Mouse (Mus musculus): Measurements from ENCODE around the gene Mcf2. TPM values are rescaled to one million over a fixed set of nuclear protein-coding genes. Genes with fewer than 3 reads are reported as not detected.
A peak's percentile ranks its signal among the peaks of the same experiment; 100 is the strongest.

The Mcf2 gene
- polyA plus RNA-seq (2015; fragmentation: Nextera tagmentation; extraction: Ambion mirVana), result not detected in 2 replicates

GRCm38 (mm10) chrX:60178744-60179458, at the start of gene Mcf2:
TSS of gene Mcf2 (minus strand) at chrX:60179089.
- WGBS (ENCODE audit: insufficient replicate concordance), result 12% methylated on average over 25 of the region's 28 CpGs
- no peak within 1 kb of the TSS; the same call in 1 of the 2 replicates for H3K4me3 ChIP-seq (replicated peaks)
- H3K27ac ChIP-seq, result no peak within 1 kb of the TSS
- H3K4me1 ChIP-seq (replicated peaks), result no peaks in the 10 kb centered on the region
- peaks cover 33% of the 10 kb centered on the region for H3K27me3 ChIP-seq
- no peak for DNase-seq
- H3K9ac ChIP-seq, result no peak within 1 kb of the TSS
- no peaks in the 10 kb centered on the region for H3K9me3 ChIP-seq (replicated peaks)
- ATAC-seq (ENCODE audit: low read depth), result no peak
- no peaks in the 10 kb centered on the region for H3K36me3 ChIP-seq
- peak within 1 kb of the TSS; percentile 35 for H3K4me2 ChIP-seq

- no peak overlapping the region for H3K9ac ChIP-seq
- no peak for ATAC-seq (ENCODE audit: low read depth)
- no peak for DNase-seq
- 24% methylated on average over 1 of the region's 1 CpGs for WGBS (ENCODE audit: insufficient replicate concordance)
- H3K27me3 ChIP-seq, result no peaks in the 10 kb centered on the region
- H3K4me3 ChIP-seq (replicated peaks), result no peak overlapping the region
- no peaks in the 10 kb centered on the region for H3K9me3 ChIP-seq (replicated peaks)
- H3K27ac ChIP-seq, result no peak overlapping the region
- H3K36me3 ChIP-seq, result no peaks in the 10 kb centered on the region
- H3K4me2 ChIP-seq, result no peak overlapping the region
- no peaks in the 10 kb centered on the region for H3K4me1 ChIP-seq (replicated peaks)
Observed at GRCm38 (mm10) chrX:60187726-60188125, 8.8 kb upstream of the Mcf2 start.

GRCm38 (mm10) chrX:60182611-60183010, 3.7 kb upstream of the Mcf2 start:
- no peak overlapping the region for H3K4me2 ChIP-seq
- WGBS (ENCODE audit: insufficient replicate concordance), result 44% methylated on average over 3 of the region's 3 CpGs
- H3K27ac ChIP-seq, result no peak overlapping the region
- no peak for ATAC-seq (ENCODE audit: low read depth)
- no peaks in the 10 kb centered on the region for H3K9me3 ChIP-seq (replicated peaks)
- H3K36me3 ChIP-seq, result no peaks in the 10 kb centered on the region
- no peak overlapping the region for H3K9ac ChIP-seq
- no peak overlapping the region for H3K4me3 ChIP-seq (replicated peaks)
- no peaks in the 10 kb centered on the region for H3K4me1 ChIP-seq (replicated peaks)
- DNase-seq, result no peak
- H3K27me3 ChIP-seq, result peaks cover 21% of the 10 kb centered on the region

- peak overlapping the region; percentile 35 for H3K4me2 ChIP-seq
- ATAC-seq (ENCODE audit: low read depth), result no peak
Observed at GRCm38 (mm10) chrX:60178025-60178743, 705 bp downstream of the Mcf2 start.

GRCm38 (mm10) chrX:60170106-60170505, 8.8 kb downstream of the Mcf2 start:
- H3K9ac ChIP-seq, result no peak overlapping the region
- no peaks in the 10 kb centered on the region for H3K36me3 ChIP-seq
- H3K4me3 ChIP-seq (replicated peaks), result no peak overlapping the region
- H3K27ac ChIP-seq, result no peak overlapping the region
- H3K27me3 ChIP-seq, result no peaks in the 10 kb centered on the region
- H3K4me1 ChIP-seq (replicated peaks), result no peaks in the 10 kb centered on the region
- no peaks in the 10 kb centered on the region for H3K9me3 ChIP-seq (replicated peaks)
- DNase-seq (no peak), ATAC-seq (ENCODE audit: low read depth) (no peak)
- no peak overlapping the region for H3K4me2 ChIP-seq
- 70% methylated on average over 5 of the region's 5 CpGs for WGBS (ENCODE audit: insufficient replicate concordance)

More at GRCm38 (mm10) chrX:60178025-60178743, 705 bp downstream of the Mcf2 start:
- DNase-seq, result no peak
- Histone ChIP-seq H3K36me3 (no peaks in the 10 kb centered on the region), H3K27ac (no peak overlapping the region), H3K9ac (no peak overlapping the region), H3K9me3 (replicated peaks) (no peaks in the 10 kb centered on the region), H3K4me1 (replicated peaks) (no peaks in the 10 kb centered on the region), H3K27me3 (peaks cover 33% of the 10 kb centered on the region), H3K4me3 (replicated peaks) (no peak overlapping the region; the same call in 1 of the 2 replicates)
- WGBS (ENCODE audit: insufficient replicate concordance), result 11% methylated on average over 19 of the region's 19 CpGs

GRCm38 (mm10) chrX:60169511-60169910, 9.4 kb downstream of the Mcf2 start:
- WGBS (ENCODE audit: insufficient replicate concordance), result 61% methylated on average over 2 of the region's 2 CpGs

GRCm38 (mm10) chrX:60168796-60169195, 10.1 kb downstream of the Mcf2 start:
- no peak for ATAC-seq (ENCODE audit: low read depth)
- Histone ChIP-seq H3K27ac (no peak overlapping the region), H3K4me2 (no peak overlapping the region), H3K27me3 (no peaks in the 10 kb centered on the region), H3K9me3 (replicated peaks) (no peaks in the 10 kb centered on the region), H3K9ac (no peak overlapping the region), H3K4me1 (replicated peaks) (no peaks in the 10 kb centered on the region), H3K4me3 (replicated peaks) (no peak overlapping the region), H3K36me3 (no peaks in the 10 kb centered on the region)
- DNase-seq, result no peak
- 57% methylated on average over 2 of the region's 2 CpGs for WGBS (ENCODE audit: insufficient replicate concordance)

More at GRCm38 (mm10) chrX:60169511-60169910, 9.4 kb downstream of the Mcf2 start:
- ATAC-seq (ENCODE audit: low read depth) (no peak), DNase-seq (no peak)
- Histone ChIP-seq H3K9me3 (replicated peaks) (no peaks in the 10 kb centered on the region), H3K27ac (no peak overlapping the region), H3K27me3 (no peaks in the 10 kb centered on the region), H3K36me3 (no peaks in the 10 kb centered on the region), H3K9ac (no peak overlapping the region), H3K4me2 (no peak overlapping the region), H3K4me1 (replicated peaks) (no peaks in the 10 kb centered on the region), H3K4me3 (replicated peaks) (no peak overlapping the region)

DNA sequence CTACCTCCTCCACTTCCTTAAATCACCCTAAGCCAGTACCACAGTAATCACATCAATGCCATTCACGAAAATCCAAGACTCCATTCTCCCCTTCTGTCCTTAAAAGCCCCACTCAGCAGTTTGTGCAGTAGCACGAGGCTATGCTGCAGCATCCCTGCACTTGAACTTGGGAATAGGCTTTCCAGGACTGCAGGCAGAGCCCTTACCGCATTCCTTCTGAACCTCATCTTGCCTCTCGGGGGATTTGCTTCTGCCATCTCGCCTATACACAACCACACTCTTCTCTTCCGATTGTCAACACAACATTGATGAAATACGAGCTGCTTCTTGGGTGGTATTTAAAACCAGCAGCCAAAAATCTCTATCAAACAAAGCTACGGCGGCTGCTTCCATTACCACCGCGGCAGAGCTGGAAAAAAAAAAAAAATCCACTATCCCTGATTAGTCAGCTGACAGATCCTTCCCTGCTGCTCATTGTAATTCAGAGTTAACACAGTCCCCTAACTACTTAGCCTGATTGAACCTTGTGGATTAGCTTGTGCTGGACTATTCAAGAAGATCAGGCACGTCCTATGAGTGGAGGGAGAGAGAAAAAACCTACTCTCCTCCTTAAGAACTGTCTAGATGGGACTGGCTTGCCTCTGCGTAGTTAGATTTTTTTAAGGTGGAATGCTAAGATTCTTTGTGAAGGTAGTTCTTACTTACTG, 31.5 kb downstream of the Mcf2 start:
- ATAC-seq (ENCODE audit: low read depth) (no peak), DNase-seq (no peak)
- Histone ChIP-seq H3K36me3 (no peaks in the 10 kb centered on the region), H3K27me3 (no peaks in the 10 kb centered on the region), H3K9me3 (replicated peaks) (no peaks in the 10 kb centered on the region), H3K27ac (no peak overlapping the region), H3K4me3 (replicated peaks) (no peak overlapping the region), H3K9ac (no peak overlapping the region), H3K4me2 (no peak overlapping the region), H3K4me1 (replicated peaks) (no peaks in the 10 kb centered on the region)
- 18% methylated on average over 13 of the region's 13 CpGs for WGBS (ENCODE audit: insufficient replicate concordance)

DNA sequence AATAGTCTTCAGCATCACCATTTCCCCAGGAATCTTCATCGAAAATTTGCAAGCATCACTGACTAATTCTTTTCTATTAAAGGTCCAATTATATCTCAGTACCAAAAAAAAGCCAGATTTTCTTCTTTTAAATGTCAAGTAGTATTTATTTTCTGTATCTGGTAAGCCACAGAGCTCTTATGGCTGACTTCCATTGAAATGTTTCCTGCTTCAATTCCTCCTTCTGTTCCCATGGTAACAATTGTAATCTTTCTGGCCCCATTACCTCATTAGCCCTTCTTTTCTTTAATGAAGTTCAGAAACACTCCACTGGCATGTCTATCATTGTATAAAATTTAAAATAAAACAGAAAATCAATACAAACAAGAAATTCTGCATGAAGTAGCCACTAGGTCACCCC, 103.5 kb downstream of the Mcf2 start:
- Histone ChIP-seq H3K27ac (no peak overlapping the region), H3K4me2 (no peak overlapping the region), H3K9me3 (replicated peaks) (no peaks in the 10 kb centered on the region), H3K36me3 (no peaks in the 10 kb centered on the region), H3K9ac (no peak overlapping the region), H3K4me1 (replicated peaks) (no peaks in the 10 kb centered on the region), H3K4me3 (replicated peaks) (no peak overlapping the region), H3K27me3 (no peaks in the 10 kb centered on the region)
- 53% methylated on average over 1 of the region's 1 CpGs for WGBS (ENCODE audit: insufficient replicate concordance)
- DNase-seq (no peak), ATAC-seq (ENCODE audit: low read depth) (no peak)

- 70% methylated on average over 9 of the region's 9 CpGs for WGBS (ENCODE audit: insufficient replicate concordance)
Observed at GRCm38 (mm10) chrX:60055185-60055584, 123.7 kb downstream of the Mcf2 start.

GRCm38 (mm10) chrX:60054745-60055144, 124.1 kb downstream of the Mcf2 start:
- no peak for ATAC-seq (ENCODE audit: low read depth)
- Histone ChIP-seq H3K9ac (no peak overlapping the region), H3K4me1 (replicated peaks) (no peaks in the 10 kb centered on the region), H3K4me3 (replicated peaks) (no peak overlapping the region), H3K27me3 (no peaks in the 10 kb centered on the region), H3K4me2 (no peak overlapping the region), H3K27ac (no peak overlapping the region), H3K36me3 (no peaks in the 10 kb centered on the region), H3K9me3 (replicated peaks) (no peaks in the 10 kb centered on the region)
- no peak for DNase-seq
- 67% methylated on average over 1 of the region's 1 CpGs for WGBS (ENCODE audit: insufficient replicate concordance)

More at GRCm38 (mm10) chrX:60055185-60055584, 123.7 kb downstream of the Mcf2 start:
- Histone ChIP-seq H3K27me3 (no peaks in the 10 kb centered on the region), H3K4me2 (no peak overlapping the region), H3K9ac (no peak overlapping the region), H3K9me3 (replicated peaks) (no peaks in the 10 kb centered on the region), H3K4me1 (replicated peaks) (no peaks in the 10 kb centered on the region), H3K36me3 (no peaks in the 10 kb centered on the region), H3K4me3 (replicated peaks) (no peak overlapping the region), H3K27ac (no peak overlapping the region)
- ATAC-seq (ENCODE audit: low read depth), result no peak
- no peak for DNase-seq

Data from liver, embryonic 13.5 days (tissue).